Mouse (Mus musculus) left cerebral cortex, adult 8-10 months (tissue): ENCODE measurements at regions not wholly inside any gene's neighbourhood (a gene's known extent, or its start where the extent isn't known, plus 50 kb on each side); places are given as distances from the start of the nearest gene placed in this dataset.
"Not testable (repeated sequence)": the region's sequence is repeated elsewhere in the genome, so short reads cannot be mapped to it uniquely, and the experiment has no call there.

Experiments
- DNase-seq, 2 experiments: peaks; one replicate each; pipeline ENCODE4 v3.0.0; 2022; ENCODE audit warnings: low spot score in 2 of 2

DNA sequence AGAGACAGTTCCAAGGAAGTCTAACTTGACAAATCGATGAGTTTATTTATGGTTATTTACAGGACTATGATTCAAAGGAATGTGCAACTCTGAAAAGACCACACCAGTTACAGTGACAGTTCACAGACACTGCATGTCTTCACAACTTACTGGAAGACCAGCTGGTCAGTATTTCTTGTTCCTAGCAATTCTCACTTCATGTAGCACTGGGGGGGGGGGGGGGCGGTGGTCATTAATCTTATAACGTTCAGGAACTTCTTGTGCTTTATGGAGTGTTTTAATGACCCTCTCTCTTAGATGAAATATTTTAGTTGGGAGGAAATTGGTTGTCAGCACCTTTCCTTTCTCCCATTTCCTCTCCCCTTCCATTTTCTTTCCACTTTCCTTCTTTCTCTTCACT is 1752.1 kb upstream of the Cntnap5a start:
- no peak for DNase-seq

DNA sequence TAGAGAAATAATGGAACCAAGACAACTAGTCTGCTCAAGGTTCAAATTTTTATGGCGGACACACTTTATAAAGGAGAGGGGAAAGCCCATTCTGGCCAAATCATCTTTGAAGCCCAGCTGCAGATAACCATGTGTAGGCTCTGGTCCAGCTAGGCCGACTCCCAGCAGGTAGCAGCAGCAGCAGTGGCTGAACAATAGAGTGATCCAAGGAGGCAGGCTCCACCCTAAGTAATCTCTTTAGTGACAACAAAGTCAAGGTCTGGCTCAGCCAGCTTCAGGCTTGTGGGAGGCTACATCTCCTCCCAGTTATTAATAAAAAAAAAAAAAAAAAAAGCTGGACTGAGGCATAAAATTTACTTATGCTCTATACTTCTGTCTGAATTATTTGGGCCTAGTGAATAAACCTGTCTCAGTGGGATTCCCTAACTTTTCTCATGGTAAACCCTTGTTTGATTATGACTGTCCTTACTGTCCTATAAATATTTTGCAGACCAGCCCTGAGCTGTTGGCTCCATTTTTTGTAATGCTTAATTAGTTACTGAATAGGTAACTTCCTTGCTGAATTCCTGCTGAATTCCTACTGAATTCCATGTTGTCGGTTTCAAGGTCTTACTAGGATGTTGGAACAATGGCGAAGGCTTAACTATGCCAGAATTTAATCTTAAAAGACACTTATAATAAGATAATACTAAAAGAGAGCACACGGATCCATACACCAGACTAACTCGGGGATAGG is 1726.4 kb upstream of the Cntnap5a start:
- DNase-seq, result no peak

DNA sequence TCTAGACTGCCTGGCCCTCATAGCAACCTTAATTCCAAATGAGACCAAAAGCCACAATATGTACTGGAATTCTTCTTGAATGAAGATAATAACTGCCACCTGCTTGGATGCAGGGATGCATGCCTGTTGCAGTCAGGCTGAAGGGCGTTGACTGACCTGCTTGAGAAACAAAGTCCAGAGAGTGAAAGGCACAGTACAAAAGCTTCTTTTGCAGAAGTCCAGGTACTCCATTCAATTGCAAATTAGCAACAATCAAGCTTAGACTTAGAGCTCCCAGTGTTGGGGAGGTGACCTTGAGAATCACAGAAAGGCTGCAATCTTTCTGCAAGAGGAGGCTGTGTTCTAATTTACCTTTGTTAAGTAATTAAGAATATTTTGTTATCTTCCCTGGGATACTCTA is 1725.3 kb upstream of the Cntnap5a start:
- not testable (repeated sequence) for DNase-seq

DNA sequence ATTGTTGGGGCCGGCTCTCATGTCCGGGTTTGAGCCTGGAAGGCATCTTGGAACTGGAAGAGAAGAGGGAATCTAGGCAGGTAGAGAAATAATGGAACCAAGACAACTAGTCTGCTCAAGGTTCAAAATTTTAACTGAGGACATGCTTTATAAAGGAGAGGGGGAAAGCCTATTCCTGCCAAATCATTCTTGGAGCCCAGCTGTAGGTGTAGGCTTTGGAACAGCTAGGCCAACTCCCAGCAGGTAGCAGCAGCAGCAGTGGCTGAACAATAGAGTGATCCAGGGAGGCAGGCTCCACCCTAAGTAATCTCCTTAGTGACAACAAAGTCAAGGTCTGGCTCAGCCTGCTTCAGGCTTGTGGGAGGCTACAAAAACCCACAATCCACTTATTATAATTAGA is 1720.6 kb upstream of the Cntnap5a start:
- DNase-seq, result not testable (repeated sequence)

DNA sequence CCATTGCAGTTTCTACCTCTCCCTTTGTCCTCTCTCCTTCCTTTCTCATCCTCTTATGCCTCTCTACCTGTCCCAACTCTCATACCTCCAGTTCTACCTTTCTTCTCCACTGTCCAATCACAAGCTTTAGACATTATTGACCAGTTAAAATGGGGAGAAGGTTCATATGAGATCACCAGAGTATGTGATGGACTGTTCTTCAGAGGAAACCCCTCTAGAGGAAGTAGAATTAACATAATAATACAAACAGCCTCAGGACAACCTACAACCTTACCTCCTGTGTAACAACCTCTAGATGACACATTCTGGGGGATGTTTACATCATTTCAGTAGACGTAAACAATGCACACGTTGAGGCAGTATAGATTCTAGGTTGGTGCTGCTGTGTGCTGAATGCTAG is 1720.1 kb upstream of the Cntnap5a start:
- no peak for DNase-seq

DNA sequence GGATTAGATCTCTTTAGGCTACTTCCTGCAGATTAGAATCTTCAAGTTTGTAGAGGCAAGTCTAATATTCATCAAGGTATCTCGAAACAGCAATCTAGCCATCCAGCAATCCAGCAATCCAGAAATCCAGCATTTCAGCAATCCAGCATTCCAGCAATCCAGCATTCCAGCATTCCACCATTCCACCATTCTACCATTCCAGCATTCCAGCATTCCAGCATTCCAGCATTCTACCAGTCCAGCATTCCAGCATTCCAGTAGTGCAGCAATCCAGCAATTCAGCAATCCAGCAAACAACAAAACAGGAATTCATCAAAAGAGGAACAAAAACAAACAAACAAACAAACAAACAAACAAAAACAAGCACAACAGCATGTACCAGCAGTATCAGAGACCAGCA is 1713.9 kb upstream of the Cntnap5a start:
- no peak for DNase-seq

DNA sequence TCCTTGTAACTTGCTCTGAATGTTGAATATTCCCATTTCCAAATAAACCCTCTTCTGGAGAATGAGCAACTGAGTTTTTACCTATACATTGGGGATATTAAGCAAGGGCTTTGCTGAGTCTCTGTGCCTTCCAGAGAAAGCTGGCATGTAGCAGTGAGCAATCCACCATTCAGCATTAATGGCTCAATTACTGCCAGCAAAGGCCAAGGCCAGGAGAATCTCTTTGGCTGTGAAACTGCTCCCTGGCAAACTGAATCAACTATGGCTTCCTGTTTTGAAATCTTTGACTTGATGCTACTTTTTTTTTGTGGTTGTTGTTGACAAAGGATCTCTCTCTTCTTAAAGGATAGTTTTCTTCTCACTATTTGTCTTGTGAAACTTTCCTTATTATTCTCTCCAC is 1704.4 kb upstream of the Cntnap5a start:
- DNase-seq, result no peak

DNA sequence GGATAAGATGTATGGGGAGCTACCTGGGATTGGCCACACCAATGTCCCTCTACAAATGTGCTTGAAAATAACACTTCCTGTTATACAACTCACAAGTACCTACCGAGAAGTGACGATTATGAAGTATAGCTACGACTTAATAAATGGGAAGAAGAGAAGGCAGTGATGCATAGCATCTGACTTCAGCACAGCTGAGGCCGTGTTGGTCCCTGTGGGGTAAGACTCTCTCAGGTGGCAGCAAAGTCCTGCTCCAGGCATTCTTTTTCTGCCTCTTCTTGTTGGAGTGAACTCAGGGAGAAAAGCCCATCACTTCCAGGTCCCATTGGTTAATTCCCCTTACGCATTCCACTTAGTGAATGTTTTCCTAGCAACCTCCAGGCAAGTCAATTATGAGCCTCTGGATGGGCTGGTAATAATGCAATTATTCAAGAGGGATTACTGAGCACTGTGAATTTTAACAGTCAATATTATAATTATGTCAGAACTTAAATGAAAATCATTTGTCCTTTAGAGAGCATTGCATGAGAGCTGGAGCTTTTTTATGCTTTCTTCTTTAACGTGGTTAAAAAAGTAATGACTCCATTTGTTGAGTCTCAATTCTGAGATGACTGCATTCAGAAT is 1694.8 kb upstream of the Cntnap5a start:
- no peak for DNase-seq

DNA sequence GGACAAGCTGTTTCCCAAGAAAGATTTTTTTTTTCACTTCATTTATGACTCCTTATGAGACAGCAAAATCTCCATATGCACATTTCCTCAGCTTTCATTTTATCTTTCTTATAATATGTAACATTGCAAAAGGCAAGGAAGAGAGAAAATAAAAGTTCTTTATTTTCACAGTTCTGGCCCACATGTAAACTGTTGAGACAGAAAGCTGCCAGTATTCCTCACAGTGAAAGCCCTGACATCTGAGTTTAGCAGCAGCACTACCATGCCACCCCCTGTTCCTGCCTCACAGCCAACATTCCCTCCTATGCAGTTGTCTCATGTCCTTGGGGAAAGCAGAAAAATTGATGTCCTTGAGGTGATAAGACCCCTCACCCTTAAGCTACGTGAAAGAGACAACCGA is 1692.1 kb upstream of the Cntnap5a start:
- peak in 1 of 2 experiments; percentile 5 for DNase-seq

DNA sequence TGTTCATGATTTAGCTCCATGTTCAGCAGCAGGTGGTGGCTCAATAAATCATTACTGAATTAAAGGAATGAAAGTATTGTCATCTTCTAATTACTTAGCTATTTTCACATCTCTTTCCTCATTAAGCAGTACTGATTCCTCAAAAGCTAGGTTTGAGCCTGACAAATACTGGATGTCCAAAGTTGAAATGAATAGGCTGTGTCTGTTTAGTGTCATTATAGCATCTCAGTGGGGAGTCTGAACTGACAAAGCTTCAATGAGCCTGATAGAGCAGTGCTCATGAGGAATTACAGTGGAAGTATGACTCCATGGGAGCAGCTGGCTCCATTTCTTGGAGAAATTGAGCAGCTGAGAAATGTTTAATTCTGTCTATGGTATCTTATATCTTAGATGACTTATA is 1646.7 kb upstream of the Cntnap5a start:
- no peak for DNase-seq

DNA sequence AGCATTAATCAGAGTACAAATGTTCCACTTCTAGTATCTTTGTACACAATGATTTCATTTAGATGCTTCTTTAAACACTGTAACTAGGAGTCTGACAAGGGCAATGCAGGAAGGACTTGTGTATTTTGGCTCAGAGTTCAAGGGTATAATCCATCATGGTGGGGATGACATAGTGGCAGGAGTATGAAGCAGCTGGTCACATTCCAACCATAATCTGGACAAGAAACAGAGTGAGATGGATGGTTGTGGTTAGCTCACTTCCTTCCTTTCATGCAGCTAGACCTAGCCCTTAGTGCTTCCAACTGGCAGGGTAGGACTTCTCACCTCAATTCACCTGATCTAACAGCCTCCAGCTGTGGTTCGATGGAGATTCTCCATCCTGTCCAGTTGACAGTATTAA is 1645.2 kb upstream of the Cntnap5a start:
- DNase-seq, result no peak

DNA sequence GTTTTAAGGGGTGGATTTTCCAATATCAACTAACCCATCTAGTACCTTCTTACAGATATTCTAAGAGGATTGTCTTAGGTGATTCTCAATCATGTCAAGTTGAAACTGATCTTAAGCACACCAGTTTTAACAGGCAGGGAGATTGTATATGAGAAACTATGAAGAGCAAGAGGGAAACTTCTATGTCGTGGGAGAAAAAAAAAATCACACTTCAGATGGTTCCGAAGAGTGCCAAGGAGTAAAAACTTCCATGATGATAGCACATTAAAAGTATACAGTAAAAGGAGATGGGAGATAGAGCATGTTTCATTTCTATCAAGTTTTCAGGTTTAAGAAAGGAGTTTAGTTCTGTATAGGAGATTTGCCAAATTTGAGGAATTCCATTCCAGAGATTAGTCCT is 1621.5 kb upstream of the Cntnap5a start:
- no peak for DNase-seq

DNA sequence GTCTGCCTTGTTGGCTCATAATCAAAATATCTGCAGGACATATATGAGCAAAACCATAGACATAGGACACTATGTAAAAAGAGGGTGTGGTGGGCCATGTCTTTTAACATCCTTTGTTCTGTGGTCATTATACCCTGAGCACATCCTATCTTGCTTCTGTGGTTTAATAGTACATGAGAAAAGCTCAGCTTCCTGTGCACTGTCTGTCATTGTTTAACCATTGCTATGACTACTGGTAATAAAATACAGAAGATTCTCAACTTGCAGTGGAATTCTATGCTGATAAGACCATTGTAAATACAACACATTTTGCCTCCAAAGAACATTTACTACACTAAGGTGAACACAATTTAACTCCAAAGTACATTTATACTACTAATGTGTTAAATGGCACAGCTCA is 1610.0 kb upstream of the Cntnap5a start:
- no peak for DNase-seq
